Mouse (Mus musculus) embryonic facial prominence, embryonic 11.5 days (tissue): ENCODE results near the gene Foxa1. TPM values are rescaled to one million over a fixed set of nuclear protein-coding genes. Genes with fewer than 3 reads are reported as not detected.

ENCODE experiments used
- ATAC-seq: fragments of 200-750 bp; cut with Nextera tagmentation; replicated peaks from 2 replicates; pipeline ENCODE4 v1.8.0; 2017; ENCODE audit warnings: low read depth; ENCODE audit not compliant: insufficient number of reproducible peaks, low FRiP score, low TSS enrichment
- DNase-seq: peaks from one replicate; pipeline ENCODE4 v3.0.0-alpha.2; 2015; ENCODE audit warnings: low spot score
- H3K27ac ChIP-seq: fragments of 300-500 bp; sonication (generic); replicated peaks from 2 replicates; pipeline ENCODE4 v1.5.1; 2014; ENCODE audit warnings: mild to moderate bottlenecking, low read depth, low read length, control low read depth
- H3K27me3 ChIP-seq: fragments of 300-500 bp; sonication (generic); 2 replicates; pipeline ENCODE4 v1.6.1; 2014; ENCODE audit warnings: mild to moderate bottlenecking, low read length, moderate library complexity, mixed read lengths; ENCODE audit not compliant: control insufficient read depth, insufficient read depth
- H3K36me3 ChIP-seq: fragments of 300-500 bp; sonication (generic); replicated peaks from 2 replicates; pipeline ENCODE4 v1.6.1; 2014; ENCODE audit warnings: low read depth, mild to moderate bottlenecking, low read length, moderate library complexity, mixed read lengths; ENCODE audit not compliant: control insufficient read depth, insufficient read depth
- H3K4me1 ChIP-seq: fragments of 300-500 bp; sonication (generic); 2 replicates; pipeline ENCODE4 v1.6.1; 2014; ENCODE audit warnings: low read length, mixed read lengths; ENCODE audit not compliant: control insufficient read depth, insufficient read depth
- H3K4me2 ChIP-seq: fragments of 300-500 bp; sonication (generic); 2 replicates; pipeline ENCODE4 v1.6.1; 2014; ENCODE audit warnings: low read depth, mild to moderate bottlenecking, control low read depth, low read length, moderate library complexity
- H3K4me3 ChIP-seq: fragments of 300-500 bp; sonication (generic); 2 replicates; pipeline ENCODE4 v1.5.1; 2014; ENCODE audit warnings: low read depth, low read length, control low read depth
- H3K9ac ChIP-seq: fragments of 300-500 bp; sonication (generic); replicated peaks from 2 replicates; pipeline ENCODE4 v1.6.1; 2014; ENCODE audit warnings: mild to moderate bottlenecking, control low read depth, low read length
- H3K9me3 ChIP-seq: fragments of 300-500 bp; sonication (generic); replicated peaks from 2 replicates; pipeline ENCODE4 v1.6.1; 2016; ENCODE audit warnings: mild to moderate bottlenecking, low read length, inconsistent platforms, mixed read lengths; ENCODE audit not compliant: control insufficient read depth
- WGBS: fragments of 180-500 bp; shearing (Covaris S2); extraction: QIAGEN DNeasy Blood & Tissue Kit; methylation state at CpG from one replicate; pipeline ENCODE4 v1.1.7; 2014; 5-methylcytosine and 5-hydroxymethylcytosine counted together
- polyA plus RNA-seq: library from polyadenylated mRNA; unstranded; fragments of >200 nt; fragmentation: Nextera tagmentation; extraction: Ambion mirVana; gene quantifications from 2 replicates; pipeline ENCODE4 v1.2.1, GENCODE M21; 2014

Gene Foxa1
- polyA plus RNA-seq, 1 experiment from 2014 or later: 1.9 TPM

- DNase-seq (no peak), ATAC-seq (no peak)
- Histone ChIP-seq H3K9me3 (no peaks in the 10 kb centered on the region), H3K4me1 (peaks cover 5% of the 10 kb centered on the region), H3K36me3 (no peaks in the 10 kb centered on the region), H3K27ac (no peak overlapping the region), H3K4me2 (no peak overlapping the region), H3K9ac (no peak overlapping the region), H3K4me3 (no peak overlapping the region), H3K27me3 (peaks cover 69% of the 10 kb centered on the region)
- WGBS: 3% methylated on average over 10 of the region's 10 CpGs
Observed at GRCm38 (mm10) chr12:57543627-57543991, 3.1 kb downstream of the Foxa1 start.

- Histone ChIP-seq H3K4me2 (0 out of 2 replicates have a peak overlapping the region, but pooled peaks have one; percentile 2), H3K4me1 (peaks cover 7% of the 10 kb centered on the region), H3K36me3 (no peaks in the 10 kb centered on the region), H3K9me3 (no peaks in the 10 kb centered on the region), H3K27ac (no peak overlapping the region), H3K4me3 (peak overlapping the region; percentile 14; the same call in 1 of the 2 replicates), H3K27me3 (peaks cover 64% of the 10 kb centered on the region), H3K9ac (no peak overlapping the region)
- DNase-seq (no peak), ATAC-seq (no peak)
- WGBS: 1% methylated on average over 58 of the region's 63 CpGs
Observed at GRCm38 (mm10) chr12:57542746-57543626, 3.7 kb downstream of the Foxa1 start.

GRCm38 (mm10) chr12:57541931-57542745 lies 4.6 kb downstream of the Foxa1 start:
- ATAC-seq (peak; percentile 41), DNase-seq (no peak)
- no peaks in the 10 kb centered on the region for H3K36me3 ChIP-seq
- H3K27ac ChIP-seq: no peak overlapping the region
- peaks cover 7% of the 10 kb centered on the region for H3K4me1 ChIP-seq
- no peaks in the 10 kb centered on the region for H3K9me3 ChIP-seq
- H3K9ac ChIP-seq: no peak overlapping the region
- peak overlapping the region; percentile 14; the same call in 1 of the 2 replicates for H3K4me3 ChIP-seq
- WGBS: under 1% methylated on average over 46 of the region's 46 CpGs
- peaks cover 61% of the 10 kb centered on the region for H3K27me3 ChIP-seq
- H3K4me2 ChIP-seq: peak overlapping the region; percentile 29; the same call in 1 of the 2 replicates

- Histone ChIP-seq H3K9me3 (no peaks in the 10 kb centered on the region), H3K4me2 (no peak overlapping the region), H3K27me3 (peaks cover 55% of the 10 kb centered on the region), H3K4me1 (peaks cover 7% of the 10 kb centered on the region), H3K4me3 (no peak overlapping the region), H3K27ac (no peak overlapping the region), H3K36me3 (no peaks in the 10 kb centered on the region), H3K9ac (no peak overlapping the region)
- 11% methylated on average over 6 of the region's 6 CpGs for WGBS
- DNase-seq: no peak
- ATAC-seq: no peak
Observed at GRCm38 (mm10) chr12:57541118-57541517, 5.6 kb downstream of the Foxa1 start.

- peak; percentile 41 for DNase-seq
- no peak overlapping the region for H3K9ac ChIP-seq
- no peak overlapping the region for H3K4me3 ChIP-seq
- H3K4me2 ChIP-seq: no peak overlapping the region
- ATAC-seq: no peak
- WGBS: under 1% methylated on average over 10 of the region's 10 CpGs
- H3K9me3 ChIP-seq: no peaks in the 10 kb centered on the region
- H3K4me1 ChIP-seq: peaks cover 3% of the 10 kb centered on the region
- no peak overlapping the region for H3K27ac ChIP-seq
- H3K27me3 ChIP-seq: peaks cover 54% of the 10 kb centered on the region
- no peaks in the 10 kb centered on the region for H3K36me3 ChIP-seq
Observed at GRCm38 (mm10) chr12:57539551-57539985, 7.1 kb downstream of the Foxa1 start.

GRCm38 (mm10) chr12:57538588-57539550 lies 7.8 kb downstream of the Foxa1 start:
- under 1% methylated on average over 63 of the region's 63 CpGs for WGBS
- DNase-seq: peak; percentile 59
- Histone ChIP-seq H3K4me1 (peaks cover 3% of the 10 kb centered on the region), H3K36me3 (no peaks in the 10 kb centered on the region), H3K9me3 (no peaks in the 10 kb centered on the region), H3K9ac (no peak overlapping the region), H3K27ac (no peak overlapping the region), H3K27me3 (peaks cover 58% of the 10 kb centered on the region), H3K4me2 (peak overlapping the region; percentile 49), H3K4me3 (peak overlapping the region; percentile 26)
- ATAC-seq: no peak; the same call in 1 of the 2 replicates

- peaks cover 3% of the 10 kb centered on the region for H3K4me1 ChIP-seq
- H3K27me3 ChIP-seq: peaks cover 59% of the 10 kb centered on the region
- DNase-seq (peak; percentile 46), ATAC-seq (no peak)
- H3K9me3 ChIP-seq: no peaks in the 10 kb centered on the region
- no peaks in the 10 kb centered on the region for H3K36me3 ChIP-seq
- peak overlapping the region; percentile 26 for H3K4me3 ChIP-seq
- under 1% methylated on average over 21 of the region's 21 CpGs for WGBS
- H3K4me2 ChIP-seq: peak overlapping the region; percentile 49
- no peak overlapping the region for H3K27ac ChIP-seq
- no peak overlapping the region for H3K9ac ChIP-seq
Observed at GRCm38 (mm10) chr12:57537791-57538587, 8.7 kb downstream of the Foxa1 start.
